Mouse (Mus musculus): ENCODE data around the gene Dcun1d5.
"Not testable (repeated sequence)": the region's sequence is repeated elsewhere in the genome, so short reads cannot be mapped to it uniquely, and the experiment has no call there.

The Dcun1d5 gene

DNA sequence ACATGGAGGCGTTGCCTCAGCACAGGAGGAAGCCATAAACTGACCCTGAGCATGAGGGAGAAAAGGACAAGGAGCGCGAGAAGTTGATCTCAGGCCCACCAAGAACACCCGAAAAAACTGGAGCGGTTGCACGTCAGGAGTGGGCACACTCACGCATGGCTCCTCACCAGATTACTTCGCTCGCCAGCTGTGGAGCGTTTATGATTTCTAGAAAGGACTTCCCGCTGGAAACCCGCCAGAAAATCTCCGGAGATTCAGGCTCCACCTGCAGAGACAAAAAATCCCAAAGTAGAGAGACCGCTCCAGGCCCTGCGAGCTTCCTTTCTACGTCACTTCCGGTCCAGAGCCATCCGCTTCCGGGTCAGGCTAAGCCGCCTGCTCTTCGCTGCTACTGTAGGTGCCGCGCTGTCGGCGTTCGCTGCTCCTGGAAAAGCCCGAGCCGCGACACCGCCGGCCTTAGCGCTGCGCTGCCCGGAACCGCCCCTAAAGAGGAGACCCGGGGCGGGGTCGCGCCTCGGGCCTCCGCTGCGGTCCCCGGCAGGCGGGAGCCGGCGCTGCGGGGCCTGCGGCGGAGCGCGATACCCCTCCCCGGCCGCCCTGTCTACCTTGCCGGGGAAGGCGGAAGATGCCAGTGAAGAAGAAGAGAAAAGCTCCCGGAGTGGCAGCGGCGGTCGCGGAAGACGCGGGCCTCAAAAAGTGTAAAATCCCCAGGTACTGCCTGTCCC lies at the start of gene Dcun1d5, which contains the start of gene Dync2h1:
Gene Dcun1d5, plus strand, starts transcription at position 349 of the 725 bp plus-strand sequence.
Gene Dync2h1, minus strand, starts transcription at position 275 of the 725 bp plus-strand sequence.
- DNase-seq (ENCODE audit: low read depth, low spot score): peak; percentile 96

DNA sequence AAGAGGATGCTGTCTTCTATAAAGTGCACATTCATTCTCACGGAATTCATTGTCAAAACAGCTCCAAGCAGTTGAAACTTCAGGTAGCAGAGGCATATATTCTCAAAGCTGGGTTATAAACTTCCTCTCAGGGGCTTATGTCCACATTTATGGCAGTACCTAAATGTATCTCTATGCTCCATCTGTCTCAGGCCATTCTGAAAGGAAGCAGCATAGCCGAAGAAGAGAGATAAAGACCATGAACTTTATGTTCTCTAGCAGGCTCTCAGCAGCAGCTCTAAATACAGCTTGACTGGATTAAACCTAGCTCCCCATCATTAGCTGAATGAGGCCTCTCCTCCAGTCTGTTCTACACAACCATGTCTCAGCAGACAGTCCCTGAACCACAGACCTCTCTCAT lies 29.9 kb upstream of the Dcun1d5 start:
- DNase-seq (ENCODE audit: low read depth, low spot score): no peak

DNA sequence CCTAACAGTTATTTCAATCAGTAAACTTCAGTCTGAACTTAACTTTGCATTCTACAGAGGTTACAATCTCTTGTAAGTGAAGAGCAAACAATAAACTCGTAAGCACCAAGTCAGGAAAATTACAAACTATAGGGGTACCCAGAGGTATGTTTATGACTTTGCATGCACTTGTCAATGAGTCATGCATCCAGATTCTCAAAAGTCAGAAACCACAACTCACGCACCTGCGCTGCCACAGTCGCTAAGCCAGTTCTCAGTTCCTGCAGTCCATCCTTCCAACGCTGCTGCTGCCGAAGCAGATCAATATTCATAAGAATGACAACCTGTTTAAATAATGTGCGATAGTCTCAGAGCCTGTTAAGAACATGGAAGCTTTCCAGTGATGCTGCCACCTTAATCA lies 25.7 kb upstream of the Dcun1d5 start:
- no peak for DNase-seq (ENCODE audit: low read depth, low spot score)

DNA sequence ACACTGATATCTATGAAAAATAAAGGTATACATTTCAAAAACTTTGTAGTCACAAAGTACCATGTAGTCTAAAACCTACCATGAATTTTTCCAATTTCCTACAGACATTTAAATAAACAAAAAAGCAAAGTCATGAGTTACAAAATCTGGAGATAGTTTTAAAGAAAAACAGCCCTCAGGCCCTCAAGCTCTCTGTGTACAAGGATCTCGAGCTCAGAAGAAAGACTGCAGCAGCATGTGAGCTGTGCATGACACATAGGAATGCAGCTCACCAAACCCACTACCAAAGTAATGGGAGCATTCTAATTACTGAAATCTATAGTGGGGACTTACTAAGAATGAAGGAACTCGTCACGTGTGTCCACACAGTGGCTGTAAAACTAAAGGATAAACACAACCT lies 24.6 kb upstream of the Dcun1d5 start:
- DNase-seq (ENCODE audit: low read depth, low spot score): no peak

DNA sequence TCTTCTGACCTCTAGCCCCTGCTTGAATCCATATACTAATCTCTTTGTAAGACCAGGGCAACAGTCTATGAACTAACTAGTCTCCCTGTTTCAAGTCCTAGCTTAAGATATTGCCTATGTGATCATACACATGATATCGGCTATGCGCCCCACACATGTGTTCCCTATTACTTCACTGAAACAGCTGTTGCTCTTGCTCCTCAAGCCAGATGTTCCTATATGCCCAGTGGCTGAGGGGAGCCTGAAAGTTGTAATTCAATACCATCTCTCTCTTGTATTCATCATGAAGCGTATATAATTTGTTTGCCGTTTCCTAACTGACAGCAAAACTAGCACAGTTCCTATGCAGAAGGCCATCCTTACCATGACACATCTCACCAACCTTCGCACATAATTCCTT lies 23.6 kb upstream of the Dcun1d5 start:
- DNase-seq (ENCODE audit: low read depth, low spot score): no peak

DNA sequence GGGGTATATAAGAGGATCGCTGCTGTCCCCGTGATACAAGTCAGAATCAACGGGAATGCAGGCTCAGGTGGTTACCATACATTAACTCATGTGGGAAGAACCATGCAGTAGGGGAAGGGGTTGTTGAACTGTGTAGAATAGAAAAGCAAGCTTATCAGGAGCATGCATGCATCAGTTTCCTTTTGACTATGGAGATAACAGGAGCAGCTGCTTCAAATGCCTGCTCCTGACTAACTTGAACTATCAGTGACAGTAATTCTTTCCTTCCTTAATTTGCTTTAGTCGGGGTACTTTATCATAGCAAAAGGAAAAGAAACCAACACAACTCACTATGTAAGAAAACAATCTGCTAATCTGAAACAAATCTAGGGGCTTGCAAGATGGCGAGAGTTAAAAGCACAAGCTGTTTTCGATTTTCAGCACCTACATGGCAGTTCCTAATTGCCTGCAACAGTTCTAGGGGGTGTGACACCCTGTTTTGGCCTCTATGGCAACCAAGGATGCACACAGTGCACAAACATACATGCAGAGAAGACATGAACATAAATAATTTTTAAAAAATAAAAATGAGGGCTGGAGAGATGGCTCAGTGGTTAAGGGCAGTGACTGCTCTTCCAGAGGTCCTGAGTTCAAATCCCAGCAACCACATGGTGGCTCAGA lies 16.9 kb upstream of the Dcun1d5 start:
- no peak for DNase-seq (ENCODE audit: low read depth, low spot score)

DNA sequence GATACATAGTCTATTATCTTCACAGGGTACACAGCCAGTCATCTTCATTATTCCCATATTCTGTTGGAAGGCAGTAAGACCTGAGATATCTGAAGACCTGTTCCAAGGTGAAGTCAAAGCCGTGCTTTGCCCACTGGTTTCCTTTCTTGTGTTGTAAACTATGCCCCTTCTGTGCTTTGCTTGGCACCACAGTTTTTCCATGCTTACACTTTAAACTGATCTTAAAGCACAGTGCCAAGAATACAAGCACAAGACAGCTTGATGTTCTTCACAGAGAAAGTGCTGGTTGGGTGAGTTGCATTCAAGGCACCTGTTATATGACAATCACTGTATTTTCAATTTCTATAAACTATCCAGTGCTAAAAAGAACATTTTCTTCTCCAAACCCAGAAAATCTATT lies 10.6 kb upstream of the Dcun1d5 start:
- no peak for DNase-seq (ENCODE audit: low read depth, low spot score)

DNA sequence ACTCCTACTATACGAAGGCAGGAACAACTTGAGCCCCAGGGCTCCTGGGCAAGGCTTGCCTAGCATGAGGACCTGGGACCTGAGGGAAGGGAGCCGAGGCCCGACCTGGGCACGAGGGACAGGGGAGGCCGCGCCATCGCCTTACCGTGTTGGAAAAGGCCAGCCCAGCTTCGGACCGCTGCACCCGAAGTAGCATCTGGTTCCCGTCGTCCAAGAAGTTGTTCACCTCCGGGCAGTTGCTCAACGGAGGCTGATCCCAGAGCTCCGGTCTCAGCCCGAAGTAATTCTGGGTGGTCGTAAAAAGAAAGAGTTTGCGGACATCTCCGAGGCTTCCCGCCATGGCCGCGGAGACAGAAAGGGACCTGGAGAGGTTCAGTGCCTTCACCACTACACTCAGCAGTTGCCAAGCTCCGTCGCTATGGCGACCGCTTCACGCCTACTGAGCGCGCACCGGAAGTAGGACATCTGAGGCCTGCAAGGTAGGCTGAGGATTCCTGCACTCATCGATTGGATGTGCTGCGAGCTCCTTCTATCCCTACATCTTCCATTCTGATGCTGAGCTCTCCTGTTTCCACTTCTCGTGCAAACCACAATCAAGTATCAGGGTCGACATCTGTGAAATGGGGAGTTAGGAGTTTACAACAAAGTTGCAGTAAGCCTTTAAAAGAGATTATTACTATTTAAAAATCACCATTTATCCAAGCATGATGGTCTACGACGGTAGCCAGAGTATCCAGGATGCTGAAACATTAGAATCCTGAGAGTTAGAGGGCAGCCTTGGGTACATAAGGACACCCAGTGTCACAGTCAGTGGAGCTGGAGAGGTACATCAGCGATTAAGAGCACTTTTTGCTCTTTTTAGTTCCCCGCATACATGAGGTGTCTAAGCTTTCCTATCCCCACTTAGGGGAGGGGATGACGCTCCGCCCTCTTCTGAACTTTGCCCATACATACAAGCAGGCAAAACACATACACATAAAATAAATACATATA lies 7.4 kb upstream of the Dcun1d5 start:
- peak; percentile 93 for DNase-seq (ENCODE audit: low read depth, low spot score)

DNA sequence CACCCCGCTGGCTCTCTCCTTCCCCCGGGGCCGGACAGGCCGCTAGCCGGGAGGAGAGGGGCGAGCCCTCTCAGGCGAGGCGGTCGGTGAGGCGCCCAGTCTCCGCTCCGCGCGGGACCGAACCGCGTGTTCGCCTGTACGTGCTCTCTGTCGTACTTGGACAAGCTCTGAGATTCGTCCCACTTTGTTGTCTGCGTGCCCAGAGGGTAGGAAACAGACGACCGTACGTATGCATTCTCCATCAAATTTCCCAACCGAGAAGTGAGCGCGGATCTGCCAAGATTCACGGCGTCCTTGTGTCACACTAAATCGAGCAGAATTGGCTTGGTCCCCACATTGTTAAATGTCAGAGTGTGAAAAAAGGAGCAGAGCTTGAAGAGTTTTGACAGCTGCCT lies 574 bp downstream of the Dcun1d5 start:
- DNase-seq (ENCODE audit: low read depth, low spot score): peak; percentile 44

DNA sequence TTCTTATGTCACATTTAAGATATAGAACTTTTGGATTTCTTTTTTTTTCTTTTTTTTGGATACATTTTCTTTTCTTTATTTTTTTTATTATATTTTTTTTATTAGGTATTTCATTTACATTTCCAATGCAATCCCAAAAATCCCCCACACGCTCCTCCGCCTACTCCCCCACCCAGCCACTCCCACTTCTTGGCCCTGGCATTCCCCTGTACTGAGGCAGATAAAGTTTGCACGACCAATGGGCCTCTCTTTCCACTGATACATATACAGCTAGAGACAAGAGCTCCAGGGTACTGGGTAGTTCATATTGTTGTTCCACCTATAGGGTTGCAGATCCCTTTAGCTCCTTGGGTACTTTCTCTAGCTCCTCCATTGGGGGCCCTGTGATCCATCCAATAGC lies 6.4 kb downstream of the Dcun1d5 start:
- not testable (repeated sequence) for DNase-seq (ENCODE audit: low read depth, low spot score)

DNA sequence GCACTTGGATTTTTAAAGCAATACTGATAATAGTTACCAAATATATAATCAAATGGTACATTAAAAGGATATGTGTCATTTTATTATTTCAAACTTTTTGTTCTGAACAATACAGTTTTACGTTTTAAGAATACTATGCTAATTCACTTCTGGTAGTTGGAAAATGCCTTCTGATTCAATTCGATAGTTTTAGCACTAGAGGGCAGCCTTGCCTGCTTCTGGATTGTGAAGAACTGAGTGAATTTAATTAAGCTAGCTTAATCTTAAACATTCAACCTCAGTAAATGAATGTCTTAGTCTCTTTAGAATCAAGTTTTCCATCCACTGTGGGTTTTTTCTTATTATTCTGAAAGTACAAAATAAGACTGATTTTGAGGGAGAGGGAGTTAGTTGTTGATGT lies 31.9 kb downstream of the Dcun1d5 start:
- DNase-seq (ENCODE audit: low read depth, low spot score): peak; percentile 47

DNA sequence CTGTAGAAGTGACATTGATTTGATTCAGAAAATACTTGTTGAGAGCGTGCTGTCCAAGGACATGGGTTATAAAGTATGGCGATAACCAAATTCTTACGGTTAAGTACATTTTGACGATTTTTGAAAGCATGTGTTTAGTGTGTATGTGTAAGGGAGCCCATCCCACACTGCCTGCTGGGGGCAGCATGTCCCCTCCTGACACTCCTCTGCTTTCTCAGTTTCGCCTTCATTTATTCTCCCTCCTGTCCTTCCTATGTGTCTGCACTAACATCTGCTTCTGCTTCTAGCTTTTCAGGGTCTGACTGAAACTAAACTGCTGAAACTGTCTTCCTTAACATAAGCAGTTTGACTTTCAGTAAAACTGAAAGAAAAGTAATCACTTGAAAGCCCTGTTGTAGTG lies 36.7 kb downstream of the Dcun1d5 start:
- DNase-seq (ENCODE audit: low read depth, low spot score): no peak

DNA sequence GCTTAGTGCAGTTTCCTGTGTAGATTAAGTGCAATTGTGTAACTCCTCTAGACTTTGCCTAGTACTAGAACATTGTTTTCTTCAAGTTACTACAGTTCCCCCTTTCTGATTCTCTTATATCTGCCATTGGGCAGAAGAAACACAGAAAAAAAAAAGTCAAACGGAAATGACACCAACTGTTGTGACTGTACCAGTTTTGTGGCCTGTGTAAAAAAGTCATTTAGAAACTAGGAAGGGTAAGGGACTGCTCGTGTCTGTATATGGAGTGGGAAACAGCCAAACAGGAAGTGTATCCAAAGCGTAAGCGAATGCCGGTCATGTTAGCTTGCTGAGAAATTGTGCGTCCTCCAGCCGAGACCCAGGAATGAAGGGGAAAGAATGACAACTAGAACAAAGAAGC lies 37.1 kb downstream of the Dcun1d5 start:
- peak; percentile 5 for DNase-seq (ENCODE audit: low read depth, low spot score)

DNA sequence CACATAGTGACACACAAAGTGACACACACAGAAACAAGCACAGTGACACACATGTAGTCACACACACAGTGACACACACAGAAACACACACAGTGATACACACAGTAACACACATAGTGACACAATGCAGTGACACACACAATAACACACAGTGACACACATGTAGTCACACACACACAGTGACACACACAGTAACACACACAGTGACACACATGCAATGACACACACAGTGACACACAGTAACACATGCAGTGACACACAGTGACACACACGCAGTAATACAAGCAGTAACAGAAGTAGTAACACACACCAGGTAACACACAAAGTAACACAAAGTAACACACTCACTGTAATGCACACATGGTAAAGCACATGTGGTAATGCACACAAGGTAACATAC lies 54.3 kb downstream of the Dcun1d5 start:
- no peak for DNase-seq (ENCODE audit: low read depth, low spot score)

DNA sequence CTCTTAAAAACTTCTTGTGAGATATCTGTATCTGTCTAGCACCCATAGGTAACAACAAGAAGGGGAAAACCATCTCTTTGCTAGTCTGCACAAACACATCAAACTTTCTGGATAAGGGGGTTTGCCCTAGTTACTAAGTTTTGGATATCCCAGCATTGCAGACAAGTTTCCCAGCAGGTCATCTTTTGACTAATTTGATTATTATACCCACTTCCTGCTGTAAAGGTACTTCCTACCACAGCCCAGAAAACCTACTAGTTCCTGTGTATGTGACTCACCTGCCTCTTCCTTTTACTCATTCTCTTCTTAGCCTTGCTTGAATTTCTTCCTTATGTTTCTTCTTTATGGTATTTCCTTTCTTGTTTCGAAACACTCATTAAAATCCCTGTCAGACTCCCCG lies 55.6 kb downstream of the Dcun1d5 start:
- no peak for DNase-seq (ENCODE audit: low read depth, low spot score)

DNA sequence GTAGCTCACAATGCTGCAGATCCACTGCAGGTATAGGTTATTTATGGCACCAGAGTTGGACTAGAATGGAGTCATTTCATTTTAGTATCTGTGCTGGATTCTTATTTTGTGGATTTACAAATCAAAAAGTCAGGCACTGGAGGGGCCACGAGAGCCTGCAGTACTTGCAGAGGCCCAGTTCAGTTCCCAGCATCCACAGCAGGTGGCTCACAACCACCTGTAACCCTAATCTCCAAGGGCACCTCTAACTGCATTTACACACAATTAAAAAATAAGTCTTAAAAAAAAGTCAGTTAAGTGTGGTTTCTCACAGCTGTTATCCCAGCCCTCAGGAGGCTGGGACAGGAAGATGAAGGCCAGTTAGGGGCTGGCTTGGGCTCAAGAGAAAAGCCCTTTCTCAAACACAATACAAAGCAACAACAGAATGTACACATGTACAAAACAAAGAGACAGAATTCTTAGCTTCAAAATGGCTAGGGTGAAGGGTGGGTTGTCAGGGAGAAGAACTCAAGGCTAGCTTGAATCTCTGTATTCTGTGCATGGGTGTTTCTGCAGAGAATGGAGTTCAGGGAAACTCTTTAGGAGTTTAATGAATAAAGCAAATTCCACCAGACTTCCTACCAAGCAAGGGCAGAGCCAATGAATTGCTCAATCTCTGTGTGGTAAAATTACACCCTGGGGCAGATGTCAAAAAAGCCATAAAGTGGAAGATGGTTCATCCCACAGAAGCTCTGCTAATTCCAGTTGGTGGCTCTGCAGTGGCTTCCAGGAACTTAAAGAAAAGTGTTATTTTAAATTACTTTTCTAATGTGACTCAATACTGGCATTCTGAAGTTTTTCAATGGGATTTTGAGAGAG lies 68.7 kb downstream of the Dcun1d5 start:
- DNase-seq (ENCODE audit: low read depth, low spot score): peak; percentile 36
